Mouse (Mus musculus) spleen, postnatal 36 days (tissue): Measurements from ENCODE around the gene Elmo1.

Experiments used
- DNase-seq, 2 experiments: peaks; one replicate each; pipeline ENCODE4 v3.0.0; 2022; ENCODE audit warnings: low spot score in 2 of 2, mixed read lengths in 1 of 2

Elmo1 gene

DNA sequence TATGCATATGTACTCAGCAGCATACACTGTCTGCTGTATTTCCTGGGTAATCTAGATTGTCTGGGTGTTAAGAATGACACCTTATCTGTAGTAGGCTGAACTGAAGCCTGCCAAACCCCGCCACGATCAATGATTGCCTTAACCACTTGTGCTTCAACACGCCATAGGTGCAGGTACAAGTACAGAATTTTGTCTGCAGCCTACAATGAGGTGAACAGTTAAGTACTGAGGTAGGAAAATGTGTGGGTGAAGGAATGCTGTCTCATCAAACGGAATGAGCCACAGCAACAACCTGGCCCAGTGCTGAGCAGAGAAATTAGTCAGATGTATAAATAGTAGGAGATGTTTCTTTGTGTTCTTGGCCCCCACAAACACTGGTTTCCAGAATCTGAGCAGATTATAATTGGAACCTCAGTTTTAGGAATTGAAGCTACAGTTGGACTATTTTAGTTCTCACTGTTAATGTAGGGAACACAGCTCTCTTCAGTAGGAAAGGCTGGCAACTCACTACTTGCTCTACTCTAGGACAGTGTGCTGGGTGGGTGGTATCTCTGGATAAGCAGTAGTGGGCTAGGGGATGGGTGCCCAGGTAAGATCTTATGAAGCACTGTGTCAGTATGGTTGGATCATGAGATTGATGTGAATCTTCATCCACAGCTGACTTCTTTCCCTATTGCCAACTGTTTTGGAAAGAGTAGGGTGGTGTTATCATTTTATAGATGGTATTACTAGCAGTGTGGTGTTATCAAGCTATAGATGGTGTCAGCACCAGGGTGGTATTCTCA is 4.7 kb downstream of the Elmo1 start:
- no peak for DNase-seq

DNA sequence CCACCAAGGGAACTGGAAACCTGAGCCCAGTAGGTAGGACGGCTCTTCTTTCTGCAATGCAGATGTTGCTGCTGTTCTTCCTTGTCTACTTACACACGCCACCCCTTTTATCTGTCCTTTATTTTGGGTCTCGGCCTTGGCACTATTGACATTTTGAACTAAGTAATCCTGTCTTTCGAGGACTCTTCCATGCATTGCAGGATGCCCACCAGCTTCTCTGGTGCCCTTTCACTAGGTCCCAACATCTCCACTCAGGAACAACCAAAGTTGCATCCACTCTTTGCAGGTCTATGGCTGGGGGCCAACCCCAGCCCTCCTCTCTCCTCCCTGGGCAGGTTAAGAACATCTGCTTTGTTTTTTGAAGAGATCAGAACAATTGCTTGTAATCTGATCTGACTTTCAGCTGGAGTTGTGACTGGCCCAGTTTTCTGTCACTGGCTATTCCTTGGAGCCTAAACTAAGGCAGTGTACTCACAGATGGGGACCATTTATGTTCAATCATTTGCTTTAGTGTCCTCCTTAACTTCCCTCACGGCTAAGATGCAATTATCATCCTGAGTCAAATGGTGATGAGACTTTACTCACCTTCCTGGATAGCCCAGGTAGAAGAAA is 6.7 kb downstream of the Elmo1 start:
- DNase-seq, result no peak

GRCm38 (mm10) chr13:20097934-20098593 is 7.7 kb downstream of the Elmo1 start:
- no peak for DNase-seq

DNA sequence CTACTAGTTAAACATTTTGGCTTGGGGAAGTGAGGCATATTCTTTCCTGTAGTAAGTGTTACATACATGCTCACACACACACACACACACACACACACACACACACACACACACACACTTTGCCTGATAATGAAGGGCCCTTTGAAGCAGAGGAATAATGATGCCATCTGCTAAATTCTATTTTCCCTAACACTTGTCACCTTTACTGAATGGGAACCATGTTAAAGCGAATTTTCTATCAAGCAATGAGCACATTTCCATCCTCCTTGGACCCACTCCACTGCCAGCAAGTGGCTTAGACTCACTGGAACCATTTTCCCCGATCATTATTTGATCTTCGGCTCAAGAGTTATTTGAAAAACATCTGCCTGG is 8.2 kb downstream of the Elmo1 start:
- DNase-seq, result no peak

DNA sequence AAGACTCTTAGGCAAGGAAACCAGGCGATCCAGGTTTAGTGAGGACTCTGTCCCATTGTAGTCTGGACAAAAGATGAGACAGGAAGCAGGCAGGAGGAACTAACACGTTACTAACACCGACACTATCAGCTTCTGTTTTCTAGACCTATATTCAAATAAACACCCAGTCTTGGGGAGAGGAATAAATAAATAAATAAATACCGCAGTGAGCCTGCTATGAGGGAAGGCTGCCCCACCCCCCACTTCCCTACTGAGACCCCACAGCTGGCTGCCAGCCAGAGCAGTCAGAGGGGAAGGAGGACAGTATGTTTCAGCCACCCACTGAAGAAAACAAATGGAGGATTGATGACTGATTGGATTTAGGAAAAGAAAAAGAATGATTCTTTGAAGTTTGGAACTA is 9.2 kb downstream of the Elmo1 start:
- DNase-seq, result no peak

- DNase-seq, result no peak
These were observed 10.0 kb downstream of the Elmo1 start for GRCm38 (mm10) chr13:20100357-20100756.

DNA sequence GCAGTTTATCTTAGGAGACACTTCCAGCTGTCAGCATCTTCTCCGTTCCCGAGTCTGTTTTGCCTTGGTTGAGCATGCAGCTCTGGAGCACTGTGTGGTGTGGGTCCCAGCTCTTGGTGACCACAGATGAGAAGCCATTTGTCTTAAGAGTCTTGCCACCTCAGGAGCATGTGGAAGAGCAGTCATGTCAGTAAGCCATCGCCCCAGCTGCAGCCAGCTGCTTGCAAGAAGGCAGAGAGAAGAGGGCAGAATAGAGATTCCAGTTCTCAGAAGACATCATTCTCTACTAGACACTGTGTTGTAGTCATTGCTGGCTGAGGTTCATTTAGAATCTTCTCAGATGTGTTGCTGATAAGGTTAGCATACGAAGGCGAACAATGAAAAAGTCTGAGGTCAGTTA is 11.3 kb downstream of the Elmo1 start:
- DNase-seq, result no peak

GRCm38 (mm10) chr13:20104791-20105190 is 14.4 kb downstream of the Elmo1 start:
- DNase-seq, result no peak

DNA sequence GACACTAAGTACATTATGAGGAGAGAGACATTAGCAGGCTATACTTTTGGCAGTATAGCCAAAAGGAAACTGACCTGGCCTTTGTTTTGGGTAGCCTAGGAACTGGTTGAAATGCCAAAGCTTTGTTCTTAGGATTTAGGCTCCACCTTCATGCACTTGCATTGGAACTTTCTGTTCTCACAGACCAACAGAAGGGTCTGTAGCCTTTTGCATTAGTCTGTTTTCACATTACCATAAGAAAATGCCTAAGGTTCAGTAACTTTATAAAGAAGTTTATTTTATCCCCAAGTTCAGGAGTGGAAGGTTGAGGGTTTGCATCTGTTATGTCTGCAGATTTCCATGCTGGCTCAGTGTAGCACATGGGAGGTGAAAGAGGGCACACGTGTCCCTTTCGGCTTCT is 15.6 kb downstream of the Elmo1 start:
- no peak for DNase-seq

GRCm38 (mm10) chr13:20107953-20108498 is 17.6 kb downstream of the Elmo1 start:
- DNase-seq, result no peak

DNA sequence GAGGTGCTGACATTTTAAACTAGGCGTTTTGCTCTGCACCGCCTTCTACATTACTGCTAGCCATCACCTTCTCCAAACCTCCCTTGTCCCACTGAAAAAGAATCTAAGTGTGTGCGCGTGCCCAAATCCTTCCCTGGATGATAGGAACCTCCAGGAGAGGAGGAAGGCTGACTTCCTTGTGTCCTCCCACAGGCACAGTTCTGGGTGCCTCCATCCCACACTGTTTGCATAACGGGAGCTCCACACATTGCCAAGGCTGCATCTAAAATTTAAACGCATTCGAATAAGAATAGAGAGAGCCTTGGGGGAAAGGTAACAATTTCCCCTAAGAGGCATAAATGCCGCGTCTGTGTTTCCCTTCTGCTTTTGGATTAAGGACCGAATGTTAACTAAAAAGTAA is 18.6 kb downstream of the Elmo1 start:
- DNase-seq, result no peak

DNA sequence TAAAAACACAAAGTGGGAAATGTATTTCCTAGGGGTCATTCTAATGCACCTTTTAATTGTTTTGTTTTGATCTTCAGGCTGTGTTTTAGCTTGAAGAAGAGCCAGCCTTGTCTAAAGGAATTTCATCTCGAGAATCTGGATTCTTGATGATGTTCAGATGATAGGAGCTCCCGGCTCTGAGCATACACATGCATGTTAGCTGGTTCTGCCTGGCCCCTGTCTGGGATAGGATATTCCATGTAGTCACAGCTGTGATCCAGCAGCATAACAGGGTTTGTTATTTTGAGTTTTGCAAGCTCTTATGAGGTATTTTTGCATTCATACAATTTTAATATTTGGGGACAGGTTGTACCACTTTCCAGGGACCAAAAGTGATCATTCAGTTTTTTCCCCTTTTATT is 19.1 kb downstream of the Elmo1 start:
- no peak for DNase-seq

- DNase-seq, result no peak
These were observed 19.7 kb downstream of the Elmo1 start for GRCm38 (mm10) chr13:20109987-20110680.

DNA sequence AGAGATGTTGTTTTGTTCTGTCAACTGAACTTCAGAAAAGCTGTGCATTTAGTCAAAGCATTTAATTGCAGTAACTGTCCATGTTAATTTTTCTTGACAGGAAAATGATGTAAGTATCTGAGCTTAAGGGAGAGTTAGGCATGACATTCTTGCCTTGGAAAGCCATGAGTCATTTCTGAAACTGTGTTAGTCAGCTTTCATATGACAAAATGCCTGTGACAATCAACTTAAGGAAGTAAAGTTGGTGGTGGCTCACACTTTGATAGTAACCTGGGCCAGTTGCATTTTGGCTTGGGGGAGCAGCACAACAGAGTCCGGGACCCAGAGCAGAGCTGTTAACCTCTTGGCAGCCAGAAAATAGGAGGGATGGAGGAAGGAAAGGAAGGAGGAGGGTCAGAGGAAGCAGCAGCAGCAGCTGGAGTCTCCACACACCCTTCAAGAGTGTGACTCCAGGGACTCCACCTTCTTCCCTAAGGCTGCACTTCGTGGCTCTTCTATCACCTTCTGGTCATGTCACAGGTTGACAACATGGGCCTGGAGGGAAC is 20.9 kb downstream of the Elmo1 start:
- no peak for DNase-seq

GRCm38 (mm10) chr13:20115131-20115907 is 24.9 kb downstream of the Elmo1 start:
- DNase-seq, result no peak

GRCm38 (mm10) chr13:20116019-20116418 is 25.6 kb downstream of the Elmo1 start:
- DNase-seq, result no peak

- no peak for DNase-seq
These were observed 26.6 kb downstream of the Elmo1 start for GRCm38 (mm10) chr13:20116868-20117510.

DNA sequence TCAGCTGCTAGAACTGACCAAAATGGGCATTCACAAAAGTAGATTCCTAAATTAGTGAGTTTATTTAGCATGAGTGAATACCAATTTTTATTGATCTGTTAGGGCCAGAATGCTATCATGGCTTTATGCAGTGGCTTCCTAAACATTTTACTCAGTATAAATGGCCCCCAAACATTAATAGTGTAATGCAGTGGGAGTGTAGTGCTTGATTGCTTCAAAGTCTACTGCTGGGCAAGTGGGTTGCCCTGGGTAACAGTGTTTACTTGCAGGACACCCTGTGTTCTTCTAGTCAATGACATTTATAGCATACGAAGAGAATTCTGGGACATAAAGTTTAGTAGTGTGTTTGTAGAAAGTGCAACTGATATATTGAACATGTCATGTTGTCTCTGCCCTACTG is 27.3 kb downstream of the Elmo1 start:
- DNase-seq, result no peak

DNA sequence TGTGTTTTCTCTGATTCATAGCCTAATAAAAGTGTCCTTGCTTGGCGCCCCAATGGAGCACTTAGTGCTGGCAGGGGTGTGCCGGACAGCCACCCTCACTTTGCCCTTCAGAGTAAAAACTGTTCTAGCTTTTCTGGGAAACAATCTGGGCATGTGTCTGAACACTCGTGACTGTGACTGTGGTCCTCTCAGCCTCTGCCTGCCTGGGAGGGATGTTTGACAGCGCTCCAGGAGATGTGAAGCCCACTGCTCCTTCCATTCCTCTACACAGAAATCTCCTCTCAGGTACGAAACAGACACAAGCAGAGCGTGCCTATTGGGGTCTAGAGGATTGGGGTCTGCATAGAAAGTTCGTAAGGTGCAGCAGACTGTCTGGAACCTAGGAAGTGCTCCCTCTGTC is 28.5 kb downstream of the Elmo1 start:
- DNase-seq, result no peak

DNA sequence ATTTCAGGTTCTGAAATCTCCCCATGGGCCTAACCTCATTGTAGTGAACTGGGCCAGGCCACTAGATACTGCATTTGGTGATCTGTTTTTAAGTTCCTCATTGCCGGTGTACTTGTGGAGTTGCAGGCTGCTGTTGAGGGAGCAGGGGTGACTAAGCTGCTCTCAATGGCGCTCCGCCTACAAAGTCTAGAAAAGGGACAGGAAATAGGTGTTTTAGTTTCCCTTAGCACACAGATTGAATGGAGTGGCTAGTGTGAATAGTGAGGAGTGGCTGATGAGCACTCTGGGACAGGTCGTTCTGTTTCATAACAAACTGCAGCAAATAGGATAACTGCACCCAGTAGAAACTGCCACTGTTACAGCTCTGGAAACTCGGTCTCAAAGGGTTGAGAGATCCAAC is 30.3 kb downstream of the Elmo1 start:
- DNase-seq, result peak; percentile 56 to 60
